Mouse (Mus musculus) olfactory bulb, adult 2 months (tissue): ENCODE data around the gene Sp7. TPM values are rescaled to one million over a fixed set of nuclear protein-coding genes. Genes with fewer than 3 reads are reported as not detected.

Source experiments
- H3K27ac ChIP-seq: fragments of 200-500 bp; 2 replicates; pipeline ENCODE4 v1.5.1; 2012; ENCODE audit warnings: low read depth, low read length; ENCODE audit not compliant: insufficient read depth
- H3K4me1 ChIP-seq: fragments of 200-500 bp; 2 replicates; pipeline ENCODE4 v1.6.1; 2012; ENCODE audit warnings: low read length; ENCODE audit not compliant: control insufficient read depth, insufficient read depth
- H3K4me3 ChIP-seq: fragments of 200-500 bp; 2 replicates; pipeline ENCODE4 v1.5.1; 2012; ENCODE audit warnings: mild to moderate bottlenecking, low read depth, low read length, moderate library complexity; ENCODE audit not compliant: insufficient read depth
- CTCF ChIP-seq: fragments of 200-500 bp; IDR thresholded peaks from 2 replicates; pipeline ENCODE4 v1.5.1; 2012; ENCODE audit warnings: low read depth, mild to moderate bottlenecking, low read length, moderate library complexity; ENCODE audit not compliant: insufficient read depth
- POLR2A ChIP-seq: fragments of 200-500 bp; IDR thresholded peaks from 2 replicates; pipeline ENCODE4 v1.6.1; 2012; ENCODE audit warnings: mild to moderate bottlenecking, low read depth, low read length, moderate library complexity; ENCODE audit not compliant: insufficient read depth
- WGBS: fragments of 180-500 bp; shearing (Covaris S2); methylation state at CpG from one replicate; pipeline ENCODE4 v1.1.7; 2018; 5-methylcytosine and 5-hydroxymethylcytosine counted together
- polyA plus RNA-seq: library from polyadenylated mRNA; stranded (reverse); fragments of >200 nt; gene quantifications from 2 replicates; pipeline ENCODE4 v1.2.4, GENCODE M21; 2012; ENCODE audit warnings: low replicate concordance; ENCODE audit not compliant: missing spikeins, insufficient read depth, insufficient read length

Gene Sp7
- polyA plus RNA-seq, 1 experiment, result not detected

- Histone ChIP-seq H3K4me1 (no peaks in the 10 kb centered on the region), H3K4me3 (no peak overlapping the region), H3K27ac (no peak overlapping the region)
- no peak for TF ChIP-seq CTCF
- TF ChIP-seq POLR2A, result no peak
Measured at GRCm38 (mm10) chr15:102393584-102394014, 26.6 kb upstream of the Sp7 start.

GRCm38 (mm10) chr15:102392520-102392919 is 25.5 kb upstream of the Sp7 start:
- 53% methylated on average over 2 of the region's 2 CpGs for WGBS
- TF ChIP-seq POLR2A (no peak), CTCF (no peak)
- H3K4me3 ChIP-seq, result no peak overlapping the region
- no peaks in the 10 kb centered on the region for H3K4me1 ChIP-seq
- no peak overlapping the region for H3K27ac ChIP-seq

- Histone ChIP-seq H3K4me1 (no peaks in the 10 kb centered on the region), H3K4me3 (no peak overlapping the region), H3K27ac (no peak overlapping the region)
- 84% methylated on average over 3 of the region's 3 CpGs for WGBS
- TF ChIP-seq POLR2A (no peak), CTCF (no peak)
Measured at GRCm38 (mm10) chr15:102388942-102389341, 22.0 kb upstream of the Sp7 start.

GRCm38 (mm10) chr15:102386640-102387039 is 19.7 kb upstream of the Sp7 start:
- WGBS, result 46% methylated on average over 9 of the region's 9 CpGs

GRCm38 (mm10) chr15:102383671-102384070 is 16.7 kb upstream of the Sp7 start:
- TF ChIP-seq POLR2A, result no peak
- TF ChIP-seq CTCF, result no peak
- Histone ChIP-seq H3K4me3 (no peak overlapping the region), H3K27ac (no peak overlapping the region), H3K4me1 (no peaks in the 10 kb centered on the region)
- 97% methylated on average over 6 of the region's 6 CpGs for WGBS

More at GRCm38 (mm10) chr15:102386640-102387039, 19.7 kb upstream of the Sp7 start:
- no peak for TF ChIP-seq POLR2A
- no peak for TF ChIP-seq CTCF
- Histone ChIP-seq H3K27ac (no peak overlapping the region), H3K4me3 (no peak overlapping the region), H3K4me1 (no peaks in the 10 kb centered on the region)

GRCm38 (mm10) chr15:102381575-102381974 is 14.6 kb upstream of the Sp7 start:
- WGBS, result 0% methylated on average over 7 of the region's 7 CpGs
- no peak overlapping the region for H3K4me3 ChIP-seq
- TF ChIP-seq POLR2A (no peak), CTCF (peak; percentile 83)

GRCm38 (mm10) chr15:102377810-102378262 is 10.9 kb upstream of the Sp7 start:
- Histone ChIP-seq H3K4me3 (no peak overlapping the region), H3K4me1 (peaks cover 10% of the 10 kb centered on the region), H3K27ac (no peak overlapping the region)
- TF ChIP-seq POLR2A, result no peak
- TF ChIP-seq CTCF, result no peak
- 17% methylated on average over 10 of the region's 10 CpGs for WGBS

More at GRCm38 (mm10) chr15:102381575-102381974, 14.6 kb upstream of the Sp7 start:
- peaks cover 7% of the 10 kb centered on the region for H3K4me1 ChIP-seq
- no peak overlapping the region for H3K27ac ChIP-seq

GRCm38 (mm10) chr15:102377163-102377543 is 10.2 kb upstream of the Sp7 start:
- peaks cover 10% of the 10 kb centered on the region for H3K4me1 ChIP-seq
- peak overlapping the region; percentile 73 for H3K4me3 ChIP-seq
- H3K27ac ChIP-seq, result peak overlapping the region; percentile 71; the same call in 1 of the 2 replicates
- TF ChIP-seq POLR2A (no peak), CTCF (peak; percentile 67)
- under 1% methylated on average over 7 of the region's 7 CpGs for WGBS

- under 1% methylated on average over 43 of the region's 43 CpGs for WGBS
- Histone ChIP-seq H3K4me3 (peak overlapping the region; percentile 73), H3K4me1 (peaks cover 10% of the 10 kb centered on the region), H3K27ac (peak overlapping the region; percentile 71; the same call in 1 of the 2 replicates)
- TF ChIP-seq CTCF (no peak), POLR2A (no peak)
Measured at GRCm38 (mm10) chr15:102376453-102377162, 9.6 kb upstream of the Sp7 start.

GRCm38 (mm10) chr15:102370727-102371126 is 3.7 kb upstream of the Sp7 start:
- 34% methylated on average over 10 of the region's 10 CpGs for WGBS
- Histone ChIP-seq H3K4me3 (no peak overlapping the region), H3K4me1 (no peaks in the 10 kb centered on the region), H3K27ac (no peak overlapping the region)
- TF ChIP-seq POLR2A (no peak), CTCF (no peak)
